Mouse (Mus musculus) ovary, postnatal 14 days (tissue): ENCODE data around the gene Crybg2.

Experiments used
- DNase-seq: peaks from one replicate; pipeline ENCODE4 v3.0.0; 2022; ENCODE audit warnings: low spot score

Crybg2 gene

GRCm38 (mm10) chr4:134058166-134058715, 2.4 kb upstream of the Crybg2 start:
- no peak for DNase-seq

- no peak for DNase-seq
Measured at GRCm38 (mm10) chr4:134058908-134059307, 1.7 kb upstream of the Crybg2 start.

GRCm38 (mm10) chr4:134061166-134061830, 683 bp downstream of the Crybg2 start:
- DNase-seq = no peak

- DNase-seq = no peak
Measured at GRCm38 (mm10) chr4:134061944-134062446, 1.4 kb downstream of the Crybg2 start.

- DNase-seq = no peak
Measured at GRCm38 (mm10) chr4:134062561-134062960, 1.9 kb downstream of the Crybg2 start.

DNA sequence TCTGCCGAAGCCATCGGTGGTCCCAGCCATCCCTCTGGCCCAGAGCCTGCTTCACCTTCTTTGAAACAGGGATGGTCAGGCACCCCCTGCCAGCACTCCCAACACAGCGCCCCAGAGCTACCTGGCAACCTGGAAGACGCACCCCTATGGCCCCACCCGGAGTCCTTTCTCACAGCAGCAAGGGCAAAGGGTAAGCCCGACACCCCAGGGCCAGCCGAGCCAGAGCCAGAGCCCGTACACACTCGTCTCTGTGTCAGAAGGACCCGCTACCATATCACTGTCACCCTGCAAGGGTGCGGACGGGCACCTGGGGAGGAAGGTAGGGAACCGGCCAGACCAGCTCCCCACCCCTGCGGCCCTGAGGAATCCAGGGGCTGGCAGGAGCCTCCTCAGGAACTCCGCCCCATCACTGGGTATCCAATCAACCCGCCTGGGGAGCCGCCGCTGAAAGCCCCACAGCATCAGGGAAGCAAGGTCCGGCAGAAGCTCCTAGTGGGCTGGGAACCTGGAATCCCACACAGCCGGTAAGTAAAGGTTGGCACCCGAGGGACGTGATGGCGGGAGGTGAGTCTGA, 4.9 kb downstream of the Crybg2 start:
- DNase-seq = no peak

GRCm38 (mm10) chr4:134067383-134067782, 6.8 kb downstream of the Crybg2 start:
- DNase-seq = no peak

DNA sequence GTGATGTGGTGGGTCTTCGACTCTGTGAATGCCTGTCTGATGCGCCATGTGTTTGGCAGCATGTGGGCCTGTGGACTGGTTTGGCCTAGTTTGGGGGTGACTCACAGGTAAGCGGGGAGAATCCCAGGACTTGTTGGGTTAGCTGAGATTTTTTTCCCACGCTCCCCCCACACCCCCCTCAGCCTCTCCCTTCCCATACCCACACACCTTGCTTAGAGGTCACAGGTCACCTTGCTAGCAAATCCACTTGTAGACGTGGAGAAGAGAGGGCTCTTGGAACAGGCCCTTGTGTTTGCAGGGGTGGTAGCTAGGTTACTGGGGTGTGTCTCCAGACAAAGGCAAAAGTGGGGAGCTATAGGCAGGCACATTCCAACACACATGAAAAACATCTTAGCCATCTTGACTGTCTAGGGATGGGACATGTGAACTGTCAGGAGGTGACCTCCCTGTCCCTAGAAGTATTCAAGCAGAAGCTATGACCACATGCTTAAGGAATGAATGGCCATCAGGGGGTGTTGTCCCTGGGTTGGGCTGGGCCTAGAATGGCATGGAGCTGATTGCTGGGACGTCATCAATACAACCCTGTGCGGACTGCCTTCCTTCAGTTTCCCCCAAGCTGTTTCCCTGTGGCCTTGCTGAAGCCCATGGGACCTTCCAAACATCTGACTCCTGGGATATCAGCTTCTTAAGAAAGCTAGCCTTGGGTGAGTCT, 7.4 kb downstream of the Crybg2 start:
- DNase-seq = no peak

DNA sequence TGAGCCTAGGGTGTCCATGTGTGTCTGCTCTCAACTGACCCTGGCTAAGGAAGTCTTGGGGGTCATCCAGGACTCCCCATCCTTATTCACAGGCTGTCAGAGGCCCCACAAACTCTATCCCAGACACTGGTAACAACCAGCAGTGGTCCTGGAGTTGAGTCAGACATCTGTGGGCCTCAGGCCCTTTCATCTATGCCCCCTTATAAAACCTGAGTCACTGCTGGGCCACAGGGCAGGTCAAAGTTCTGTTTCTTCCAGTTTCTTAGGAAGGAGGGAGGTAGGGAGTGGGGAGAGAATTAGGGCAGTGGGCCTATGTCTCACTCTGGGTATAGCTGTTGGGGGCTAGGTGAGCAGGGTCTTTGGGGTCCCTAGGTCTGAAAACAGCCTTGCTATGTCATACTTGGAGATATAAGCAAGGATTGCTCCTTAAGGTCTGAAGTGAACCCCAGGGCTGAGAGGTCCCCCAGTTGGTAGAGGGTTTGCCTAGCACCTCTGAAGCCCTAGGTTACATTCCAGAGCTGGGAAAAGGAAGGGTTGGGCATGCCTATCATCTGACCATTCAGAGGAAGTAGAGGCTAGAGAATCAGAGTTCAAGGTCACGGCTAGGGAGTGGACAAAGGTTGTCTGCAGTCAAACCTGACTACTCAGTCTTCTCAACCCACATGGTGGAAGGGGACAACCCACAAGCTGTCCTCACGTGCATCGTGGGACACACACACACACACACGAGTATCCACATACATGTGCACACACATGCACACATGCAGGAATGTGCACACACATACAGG, 8.4 kb downstream of the Crybg2 start:
- no peak for DNase-seq

DNA sequence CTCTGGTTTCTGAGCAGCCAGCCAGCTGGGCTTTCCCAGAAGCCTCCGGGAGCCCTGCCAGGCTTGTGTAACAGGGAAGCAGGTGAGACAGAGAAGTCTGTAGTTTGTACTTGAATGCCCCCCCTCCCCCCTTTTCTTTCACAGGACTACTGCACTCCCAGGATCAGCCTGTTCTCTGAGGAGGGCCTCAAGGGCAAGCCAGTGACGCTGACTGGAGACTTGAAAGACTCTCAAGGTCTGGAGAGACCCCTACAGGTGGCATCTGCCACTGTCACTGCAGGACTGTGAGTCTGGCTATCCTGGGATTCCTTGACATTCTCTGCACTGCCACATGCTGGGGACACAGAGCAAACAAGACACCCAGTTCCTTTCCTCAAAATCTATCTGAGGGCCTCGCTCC, 18.1 kb downstream of the Crybg2 start:
- DNase-seq = peak; percentile 38

DNA sequence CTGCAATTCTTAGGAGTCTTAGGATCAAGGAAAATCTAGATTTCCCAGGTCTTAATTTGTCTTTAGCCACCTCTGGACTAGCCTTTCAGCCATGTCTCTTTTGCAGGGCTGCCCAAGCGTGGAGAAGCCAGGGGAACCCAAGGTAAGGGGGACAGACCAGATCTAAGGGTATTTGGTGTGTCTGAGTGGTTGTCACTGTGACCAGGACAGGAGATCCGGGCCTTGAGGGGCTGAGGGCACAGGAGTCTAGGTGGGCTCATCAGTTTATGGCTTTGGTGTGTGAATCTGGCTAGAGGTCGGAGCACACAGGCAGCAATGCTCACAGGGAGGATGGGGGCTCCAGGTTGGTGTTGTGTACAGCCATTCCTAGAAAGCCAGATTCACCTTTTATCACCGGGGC, 20.1 kb downstream of the Crybg2 start:
- DNase-seq = no peak

GRCm38 (mm10) chr4:134081730-134082386, 21.2 kb downstream of the Crybg2 start:
- DNase-seq = peak; percentile 49

- DNase-seq = no peak
Measured at GRCm38 (mm10) chr4:134082460-134082859, 21.8 kb downstream of the Crybg2 start.

DNA sequence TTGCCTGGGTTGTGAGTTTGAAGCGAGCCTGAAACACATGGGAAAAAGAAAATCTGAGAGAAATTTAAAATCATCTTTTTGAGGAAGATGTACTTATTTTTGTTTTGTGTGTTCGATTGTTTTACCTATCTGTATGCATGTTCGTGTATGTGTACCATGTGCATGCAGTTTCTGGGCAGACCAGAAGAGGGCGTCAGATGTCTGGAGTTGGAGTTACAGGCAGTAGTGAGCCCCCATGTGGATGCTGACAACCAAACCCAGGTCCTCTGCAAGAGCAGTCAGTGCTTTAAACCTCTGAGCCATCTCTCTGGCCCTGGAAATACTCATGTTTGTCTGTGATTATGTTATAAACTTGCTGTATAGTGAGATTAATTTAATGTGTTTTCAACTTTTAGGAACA, 24.4 kb downstream of the Crybg2 start:
- DNase-seq = no peak

DNA sequence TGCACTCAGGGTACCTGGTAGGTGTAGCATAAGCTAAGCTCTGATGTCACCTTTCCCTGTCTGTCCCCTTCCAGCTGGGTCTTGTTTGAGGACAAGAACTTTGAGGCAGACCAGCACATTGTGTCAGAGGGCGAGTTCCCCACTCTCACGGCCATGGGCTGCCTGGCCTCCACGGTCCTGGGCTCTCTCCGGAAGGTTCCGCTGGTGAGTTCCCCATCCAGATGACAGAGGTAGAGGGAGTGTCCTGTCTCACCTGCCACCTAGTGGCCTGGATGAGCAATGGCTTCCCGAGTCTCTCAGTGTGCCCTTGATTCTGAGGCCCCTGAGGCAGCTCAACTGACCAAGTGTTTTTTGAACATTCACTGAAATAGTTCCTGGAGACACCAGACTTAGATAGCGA, 26.8 kb downstream of the Crybg2 start:
- peak; percentile 30 for DNase-seq

- no peak for DNase-seq
Measured at GRCm38 (mm10) chr4:134089029-134089428, 28.4 kb downstream of the Crybg2 start.

- DNase-seq = no peak
Measured at GRCm38 (mm10) chr4:134090521-134091224, 30.1 kb downstream of the Crybg2 start.

- DNase-seq = no peak
Measured at GRCm38 (mm10) chr4:134091225-134091529, 30.6 kb downstream of the Crybg2 start.

DNA sequence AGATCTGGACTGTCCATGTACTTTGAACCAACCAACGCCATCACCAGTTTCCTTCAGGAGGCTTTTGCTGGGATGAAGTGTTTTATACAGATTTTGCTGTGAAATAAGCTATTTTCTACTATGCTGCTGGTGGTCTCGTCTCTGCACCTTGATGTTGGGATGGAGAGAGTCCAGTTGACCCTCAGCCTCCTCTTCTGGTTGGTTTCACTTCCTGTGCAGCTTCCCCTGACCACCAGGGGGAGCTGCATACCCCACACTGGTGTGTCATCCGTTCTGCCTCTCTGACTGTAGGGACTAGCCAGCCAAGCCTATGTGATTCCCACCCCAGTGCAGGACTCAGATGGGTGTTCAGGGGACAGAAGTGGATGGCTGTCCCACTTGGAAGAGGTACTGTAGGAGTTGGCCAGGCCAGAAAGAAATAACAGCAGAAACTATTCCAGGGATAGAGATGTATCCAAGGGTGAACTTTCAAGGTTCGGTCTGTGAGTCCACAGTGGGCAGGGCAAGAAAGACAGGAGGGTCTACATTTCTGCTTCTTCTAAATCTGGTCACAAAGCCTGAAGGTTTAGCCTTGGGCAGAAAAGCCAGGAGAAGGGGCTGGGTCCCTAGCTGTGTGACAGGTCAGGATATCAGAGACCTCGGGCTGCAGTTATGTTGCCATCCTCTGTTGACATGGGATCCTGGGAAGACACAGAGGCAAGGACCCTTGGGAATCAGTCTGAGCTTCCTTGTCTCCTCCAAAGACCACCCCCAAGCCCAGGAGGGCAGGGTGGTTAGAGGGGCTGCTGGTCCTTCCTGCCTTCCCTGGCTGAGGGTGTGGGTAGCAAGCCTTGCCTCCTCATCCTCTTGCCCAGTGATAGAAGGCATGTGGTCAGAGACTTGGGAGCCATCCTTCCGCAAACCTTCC, 32.0 kb downstream of the Crybg2 start:
- peak; percentile 25 for DNase-seq

- DNase-seq = no peak
Measured at GRCm38 (mm10) chr4:134094004-134094564, 33.5 kb downstream of the Crybg2 start.
